Mouse (Mus musculus) liver, embryonic 11.5 days (tissue): ENCODE data around the gene Lrtm2. TPM values are rescaled to one million over a fixed set of nuclear protein-coding genes. Genes with fewer than 3 reads are reported as not detected.

Source experiments
- ATAC-seq: fragments of 200-750 bp; cut with Nextera tagmentation; replicated peaks from 2 replicates; pipeline ENCODE4 v1.8.0; 2017; ENCODE audit warnings: moderate number of reproducible peaks, mild to moderate bottlenecking, moderate TSS enrichment, moderate library complexity; ENCODE audit not compliant: low FRiP score
- DNase-seq: peaks from one replicate; pipeline ENCODE4 v3.0.0-alpha.2; 2017; ENCODE audit warnings: low spot score
- H3K27ac ChIP-seq: fragments of 300-500 bp; sonication (generic); 2 replicates; pipeline ENCODE4 v1.5.1; 2014; ENCODE audit warnings: mild to moderate bottlenecking, low read depth, low read length, control low read depth
- H3K27me3 ChIP-seq: fragments of 300-500 bp; sonication (generic); replicated peaks from 2 replicates; pipeline ENCODE4 v1.6.1; 2014; ENCODE audit warnings: low read length, mixed read lengths; ENCODE audit not compliant: control insufficient read depth, insufficient read depth
- H3K36me3 ChIP-seq: fragments of 300-500 bp; sonication (generic); 2 replicates; pipeline ENCODE4 v1.6.1; 2014; ENCODE audit warnings: mild to moderate bottlenecking, low read length, moderate library complexity, mixed read lengths; ENCODE audit not compliant: control insufficient read depth, insufficient read depth
- H3K4me1 ChIP-seq: fragments of 300-500 bp; sonication (generic); replicated peaks from 2 replicates; pipeline ENCODE4 v1.6.1; 2014; ENCODE audit warnings: low read length, mixed read lengths; ENCODE audit not compliant: control insufficient read depth, insufficient read depth
- H3K4me2 ChIP-seq: fragments of 300-500 bp; sonication (generic); 2 replicates; pipeline ENCODE4 v1.6.1; 2014; ENCODE audit warnings: mild to moderate bottlenecking, control low read depth, moderate library complexity
- H3K4me3 ChIP-seq: fragments of 300-500 bp; sonication (generic); 2 replicates; pipeline ENCODE4 v1.5.1; 2014; ENCODE audit warnings: low read depth, low read length, control low read depth
- H3K9ac ChIP-seq: fragments of 300-500 bp; sonication (generic); 2 replicates; pipeline ENCODE4 v1.6.1; 2014; ENCODE audit warnings: low read depth, low read length, control low read depth
- H3K9me3 ChIP-seq: fragments of 300-500 bp; sonication (generic); 2 replicates; pipeline ENCODE4 v1.6.1; 2016; ENCODE audit warnings: low read length, inconsistent platforms, mixed read lengths; ENCODE audit not compliant: control insufficient read depth
- WGBS: fragments of 180-500 bp; shearing (Covaris S2); extraction: QIAGEN DNeasy Blood & Tissue Kit; methylation state at CpG from one replicate; pipeline ENCODE4 v1.1.7; 2014; 5-methylcytosine and 5-hydroxymethylcytosine counted together
- polyA plus RNA-seq: library from polyadenylated mRNA; unstranded; fragments of >200 nt; fragmentation: Nextera tagmentation; extraction: Ambion mirVana; gene quantifications from 2 replicates; pipeline ENCODE4 v1.2.1, GENCODE M21; 2014

Gene Lrtm2
- polyA plus RNA-seq, 1 experiment from 2014 or later: not detected

GRCm38 (mm10) chr6:119318732-119319131 lies 11.8 kb downstream of the Lrtm2 start:
- no peak overlapping the region for H3K4me2 ChIP-seq
- no peak for DNase-seq
- WGBS: 82% methylated on average over 9 of the region's 9 CpGs
- H3K9ac ChIP-seq: no peak overlapping the region
- no peaks in the 10 kb centered on the region for H3K4me1 ChIP-seq
- H3K36me3 ChIP-seq: no peaks in the 10 kb centered on the region
- H3K27ac ChIP-seq: no peak overlapping the region
- H3K27me3 ChIP-seq: peaks cover 5% of the 10 kb centered on the region; the same call in 1 of the 2 replicates
- no peak for ATAC-seq
- no peak overlapping the region for H3K4me3 ChIP-seq
- H3K9me3 ChIP-seq: no peaks in the 10 kb centered on the region

- Histone ChIP-seq H3K9me3 (no peaks in the 10 kb centered on the region), H3K4me2 (no peak overlapping the region), H3K36me3 (no peaks in the 10 kb centered on the region), H3K27me3 (no peaks in the 10 kb centered on the region; the same call in 1 of the 2 replicates), H3K4me3 (no peak overlapping the region), H3K4me1 (no peaks in the 10 kb centered on the region), H3K27ac (no peak overlapping the region), H3K9ac (no peak overlapping the region)
- DNase-seq (no peak), ATAC-seq (no peak)
- WGBS: 32% methylated on average over 7 of the region's 7 CpGs
Measured at GRCm38 (mm10) chr6:119314751-119315476, 15.7 kb downstream of the Lrtm2 start.

- Histone ChIP-seq H3K36me3 (no peaks in the 10 kb centered on the region), H3K9me3 (no peaks in the 10 kb centered on the region), H3K4me3 (no peak overlapping the region), H3K9ac (no peak overlapping the region), H3K27ac (no peak overlapping the region), H3K4me2 (no peak overlapping the region), H3K27me3 (no peaks in the 10 kb centered on the region; the same call in 1 of the 2 replicates), H3K4me1 (no peaks in the 10 kb centered on the region)
- WGBS: 59% methylated on average over 14 of the region's 14 CpGs
- ATAC-seq (no peak), DNase-seq (no peak)
Measured at GRCm38 (mm10) chr6:119313588-119314375, 16.8 kb downstream of the Lrtm2 start.

- Histone ChIP-seq H3K9me3 (no peaks in the 10 kb centered on the region), H3K4me2 (no peak overlapping the region), H3K36me3 (no peaks in the 10 kb centered on the region), H3K4me1 (no peaks in the 10 kb centered on the region), H3K9ac (no peak overlapping the region), H3K27me3 (no peaks in the 10 kb centered on the region; the same call in 1 of the 2 replicates), H3K27ac (no peak overlapping the region), H3K4me3 (no peak overlapping the region)
- ATAC-seq (no peak), DNase-seq (no peak)
- WGBS: 66% methylated on average over 3 of the region's 3 CpGs
Measured at GRCm38 (mm10) chr6:119313096-119313495, 17.5 kb downstream of the Lrtm2 start.

GRCm38 (mm10) chr6:119312381-119312780 lies 18.2 kb downstream of the Lrtm2 start:
- WGBS: 74% methylated on average over 6 of the region's 6 CpGs
- DNase-seq (no peak), ATAC-seq (no peak)
- Histone ChIP-seq H3K4me3 (no peak overlapping the region), H3K9ac (no peak overlapping the region), H3K9me3 (no peaks in the 10 kb centered on the region), H3K36me3 (no peaks in the 10 kb centered on the region), H3K27me3 (no peaks in the 10 kb centered on the region; the same call in 1 of the 2 replicates), H3K4me1 (no peaks in the 10 kb centered on the region), H3K4me2 (no peak overlapping the region), H3K27ac (no peak overlapping the region)

- WGBS: 58% methylated on average over 9 of the region's 9 CpGs
Measured at GRCm38 (mm10) chr6:119310176-119310575, 20.4 kb downstream of the Lrtm2 start.

GRCm38 (mm10) chr6:119307867-119308413 lies 22.6 kb downstream of the Lrtm2 start:
- 66% methylated on average over 10 of the region's 10 CpGs for WGBS
- Histone ChIP-seq H3K36me3 (no peaks in the 10 kb centered on the region), H3K9ac (no peak overlapping the region), H3K9me3 (no peaks in the 10 kb centered on the region), H3K4me3 (no peak overlapping the region), H3K4me2 (no peak overlapping the region), H3K27me3 (no peaks in the 10 kb centered on the region; the same call in 1 of the 2 replicates), H3K27ac (no peak overlapping the region), H3K4me1 (no peaks in the 10 kb centered on the region)
- DNase-seq (no peak), ATAC-seq (no peak)

More at GRCm38 (mm10) chr6:119310176-119310575, 20.4 kb downstream of the Lrtm2 start:
- Histone ChIP-seq H3K4me2 (no peak overlapping the region), H3K36me3 (no peaks in the 10 kb centered on the region), H3K27ac (no peak overlapping the region), H3K27me3 (no peaks in the 10 kb centered on the region; the same call in 1 of the 2 replicates), H3K9me3 (no peaks in the 10 kb centered on the region), H3K4me3 (no peak overlapping the region), H3K4me1 (no peaks in the 10 kb centered on the region), H3K9ac (no peak overlapping the region)
- ATAC-seq (no peak), DNase-seq (no peak)

- no peak for ATAC-seq
- Histone ChIP-seq H3K4me2 (no peak overlapping the region), H3K36me3 (no peaks in the 10 kb centered on the region), H3K27me3 (no peaks in the 10 kb centered on the region), H3K9me3 (no peaks in the 10 kb centered on the region), H3K4me3 (no peak overlapping the region), H3K27ac (no peak overlapping the region), H3K4me1 (no peaks in the 10 kb centered on the region), H3K9ac (no peak overlapping the region)
- 82% methylated on average over 6 of the region's 6 CpGs for WGBS
- DNase-seq: no peak
Measured at GRCm38 (mm10) chr6:119303331-119303730, 27.2 kb downstream of the Lrtm2 start.
